Mouse (Mus musculus) heart, adult 2 months (tissue): ENCODE measurements around the gene Nfasc. TPM values are rescaled to one million over a fixed set of nuclear protein-coding genes. Genes with fewer than 3 reads are reported as not detected.

Source experiments
- DNase-seq, 2 experiments: peaks; one replicate each; pipeline ENCODE4 v3.0.0; 2021
- H3K27ac ChIP-seq: fragments of 200-600 bp; 2 replicates; pipeline ENCODE4 v1.8.1; 2022
- H3K27me3 ChIP-seq: fragments of 200-500 bp; 2 replicates; pipeline ENCODE4 v1.6.1; 2012; ENCODE audit warnings: mild to moderate bottlenecking, low read length, inconsistent platforms, mixed read lengths; ENCODE audit not compliant: control insufficient read depth, insufficient read depth
- H3K36me3 ChIP-seq: fragments of 200-500 bp; 2 replicates; pipeline ENCODE4 v1.6.1; 2012; ENCODE audit warnings: low read length, inconsistent platforms; ENCODE audit not compliant: control insufficient read depth, insufficient read depth
- H3K4me1 ChIP-seq: fragments of 200-500 bp; 2 replicates; pipeline ENCODE4 v1.6.1; 2011; ENCODE audit warnings: low read length; ENCODE audit not compliant: control insufficient read depth, insufficient read depth
- H3K4me3 ChIP-seq: fragments of 200-600 bp; 2 replicates; pipeline ENCODE4 v1.8.1; 2022
- H3K79me2 ChIP-seq: fragments of 200-500 bp; replicated peaks from 2 replicates; pipeline ENCODE4 v1.6.1; 2012; ENCODE audit warnings: mild to moderate bottlenecking, inconsistent platforms, low read length, moderate library complexity, mixed read lengths; ENCODE audit not compliant: control insufficient read depth, insufficient read depth
- H3K9ac ChIP-seq: fragments of 200-500 bp; 2 replicates; pipeline ENCODE4 v1.6.1; 2012; ENCODE audit warnings: low read depth, mild to moderate bottlenecking, control low read depth, inconsistent platforms, low read length, mixed read lengths
- CTCF ChIP-seq: fragments of 200-600 bp; IDR thresholded peaks from 2 replicates; pipeline ENCODE4 v1.8.1; 2022; ENCODE audit warnings: antibody characterized with exemption, mild to moderate bottlenecking, moderate library complexity
- EP300 ChIP-seq: fragments of 200-500 bp; IDR thresholded peaks from 2 replicates; pipeline ENCODE4 v1.6.1; 2011; ENCODE audit warnings: low read depth, low read length, control low read depth; ENCODE audit not compliant: insufficient read depth
- POLR2A ChIP-seq: fragments of 200-500 bp; IDR thresholded peaks from 2 replicates; pipeline ENCODE4 v1.6.1; 2011; ENCODE audit warnings: mild to moderate bottlenecking, low read depth, low read length, control low read depth; ENCODE audit not compliant: insufficient read depth
- WGBS: fragments of 180-500 bp; shearing (Covaris S2); methylation state at CpG from one replicate; pipeline ENCODE4 v1.1.7; 2018; 5-methylcytosine and 5-hydroxymethylcytosine counted together
- intact Hi-C: fragments of 180-260 bp; cut with DNase I; formaldehyde crosslinking; loops from one replicate; pipeline ENCODE4 v1.15.1; 2025
- polyA plus RNA-seq: library from polyadenylated mRNA; depleted of rRNA; stranded (reverse); fragments of >200 nt; gene quantifications from 2 replicates; pipeline ENCODE4 v1.2.3, GENCODE M21; 2012
- total RNA-seq, 2 experiments: library from RNA; stranded (reverse); gene quantifications; 2 replicates each; pipeline ENCODE4 v1.2.3; 2021

The Nfasc gene
- total and polyA plus RNA-seq, 3 experiments, result 0.10 to 0.39 (median 0.14) TPM

GRCm38 (mm10) chr1:132653841-132654457 is 87.6 kb downstream of the Nfasc start:
- H3K27ac ChIP-seq, result no peak overlapping the region
- H3K4me3 ChIP-seq, result no peak overlapping the region
- DNase-seq, result no peak
- intact Hi-C loops, result no loop called here
- TF ChIP-seq CTCF (no peak), POLR2A (no peak), EP300 (no peak)
- H3K36me3 ChIP-seq, result no peaks in the 10 kb centered on the region
- H3K27me3 ChIP-seq, result no peaks in the 10 kb centered on the region
- H3K9ac ChIP-seq, result no peak overlapping the region
- H3K79me2 ChIP-seq, result no peaks in the 10 kb centered on the region
- 77% methylated on average over 12 of the region's 12 CpGs for WGBS
- H3K4me1 ChIP-seq, result no peaks in the 10 kb centered on the region

GRCm38 (mm10) chr1:132653161-132653560 is 88.4 kb downstream of the Nfasc start:
- no peaks in the 10 kb centered on the region for H3K4me1 ChIP-seq
- intact Hi-C loops, result no loop called here
- no peaks in the 10 kb centered on the region for H3K79me2 ChIP-seq
- DNase-seq, result no peak
- TF ChIP-seq CTCF, result no peak
- TF ChIP-seq POLR2A, result no peak
- TF ChIP-seq EP300, result no peak
- H3K36me3 ChIP-seq, result no peaks in the 10 kb centered on the region
- no peak overlapping the region for H3K9ac ChIP-seq
- H3K4me3 ChIP-seq, result no peak overlapping the region
- 78% methylated on average over 9 of the region's 9 CpGs for WGBS
- H3K27me3 ChIP-seq, result no peaks in the 10 kb centered on the region
- no peak overlapping the region for H3K27ac ChIP-seq

- Histone ChIP-seq H3K4me3 (no peak overlapping the region), H3K79me2 (no peaks in the 10 kb centered on the region), H3K4me1 (no peaks in the 10 kb centered on the region), H3K27me3 (no peaks in the 10 kb centered on the region), H3K9ac (no peak overlapping the region), H3K27ac (no peak overlapping the region), H3K36me3 (no peaks in the 10 kb centered on the region)
- WGBS, result 69% methylated on average over 9 of the region's 9 CpGs
- DNase-seq, result no peak
- intact Hi-C loops, result no loop called here
- TF ChIP-seq EP300 (no peak), CTCF (no peak), POLR2A (no peak)
These were observed 90.9 kb downstream of the Nfasc start for GRCm38 (mm10) chr1:132650680-132651079.

- Histone ChIP-seq H3K79me2 (no peaks in the 10 kb centered on the region), H3K4me3 (no peak overlapping the region), H3K27me3 (no peaks in the 10 kb centered on the region), H3K4me1 (no peaks in the 10 kb centered on the region), H3K27ac (no peak overlapping the region), H3K9ac (no peak overlapping the region), H3K36me3 (no peaks in the 10 kb centered on the region)
- no peak for TF ChIP-seq CTCF
- TF ChIP-seq EP300, result no peak
- TF ChIP-seq POLR2A, result no peak
- WGBS, result 52% methylated on average over 6 of the region's 6 CpGs
- intact Hi-C loops, result no loop called here
- no peak for DNase-seq
These were observed 93.6 kb downstream of the Nfasc start for GRCm38 (mm10) chr1:132647958-132648357.

GRCm38 (mm10) chr1:132641049-132641795 is 100.4 kb downstream of the Nfasc start:
- TF ChIP-seq EP300, result no peak
- no peak for TF ChIP-seq CTCF
- no peak for TF ChIP-seq POLR2A
- DNase-seq, result no peak
- no peaks in the 10 kb centered on the region for H3K79me2 ChIP-seq
- H3K4me1 ChIP-seq, result no peaks in the 10 kb centered on the region
- H3K27me3 ChIP-seq, result no peaks in the 10 kb centered on the region
- H3K27ac ChIP-seq, result no peak overlapping the region
- H3K4me3 ChIP-seq, result no peak overlapping the region
- 60% methylated on average over 13 of the region's 13 CpGs for WGBS
- H3K9ac ChIP-seq, result no peak overlapping the region
- no peaks in the 10 kb centered on the region for H3K36me3 ChIP-seq
- intact Hi-C loops, result no loop called here

GRCm38 (mm10) chr1:132640256-132640655 is 101.3 kb downstream of the Nfasc start:
- H3K79me2 ChIP-seq, result no peaks in the 10 kb centered on the region
- H3K9ac ChIP-seq, result no peak overlapping the region
- no peaks in the 10 kb centered on the region for H3K4me1 ChIP-seq
- no peaks in the 10 kb centered on the region for H3K36me3 ChIP-seq
- H3K27ac ChIP-seq, result no peak overlapping the region
- DNase-seq, result peak in 1 of 2 experiments; percentile 28
- WGBS, result 55% methylated on average over 6 of the region's 6 CpGs
- H3K4me3 ChIP-seq, result no peak overlapping the region
- TF ChIP-seq POLR2A (no peak), EP300 (no peak), CTCF (no peak)
- intact Hi-C loops, result no loop called here
- H3K27me3 ChIP-seq, result no peaks in the 10 kb centered on the region
